Mouse (Mus musculus): ENCODE measurements around the gene Snap47. TPM values are rescaled to one million over a fixed set of nuclear protein-coding genes. Genes with fewer than 3 reads are reported as not detected.

Snap47 gene
- polyA plus RNA-seq, 1 experiment, result 91.7 TPM

DNA sequence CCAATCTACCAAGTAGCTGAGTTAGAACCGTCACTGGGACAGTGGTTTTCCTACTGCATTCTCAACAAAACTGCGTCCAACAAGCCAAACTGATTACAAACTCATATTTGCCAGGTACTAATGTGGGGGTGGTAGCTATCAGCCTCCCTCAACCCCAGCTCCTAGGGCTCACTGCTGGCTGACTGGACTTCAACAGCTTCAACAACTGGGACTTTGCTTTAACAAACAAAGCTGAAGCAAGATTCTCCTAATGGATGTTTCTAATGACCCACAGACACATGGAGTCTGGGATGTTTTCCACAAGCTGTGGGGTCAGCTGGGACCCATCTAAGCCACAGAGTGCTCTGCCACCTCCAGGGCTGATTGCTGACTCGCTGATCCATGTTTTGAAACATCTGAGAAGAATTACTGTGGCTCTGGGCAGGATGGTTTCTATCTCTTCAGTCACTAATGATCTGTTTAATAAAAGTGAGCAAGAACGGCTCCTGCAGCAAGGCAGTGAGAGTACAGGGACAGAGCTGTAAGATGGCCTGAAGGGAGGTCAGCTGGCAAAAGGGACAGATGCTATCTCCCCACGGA lies 27.9 kb downstream of the Snap47 start:
- no peak overlapping the region for H3K27ac ChIP-seq (ENCODE audit: insufficient read depth, low read depth, low read length)
- H3K4me3 ChIP-seq (ENCODE audit: insufficient read depth, low read depth, low read length), result no peak overlapping the region
- no peaks in the 10 kb centered on the region for H3K36me3 ChIP-seq (ENCODE audit: control insufficient read depth, insufficient read depth, low read length)
- H3K4me1 ChIP-seq (ENCODE audit: control insufficient read depth, insufficient read depth, low read length), result no peaks in the 10 kb centered on the region; the same call in 1 of the 2 replicates
- no peaks in the 10 kb centered on the region for H3K27me3 ChIP-seq (replicated peaks; ENCODE audit: control insufficient read depth, insufficient read depth, low read length)
- DNase-seq, result no peak
- TF ChIP-seq CTCF (conservative IDR thresholded peaks at IDR 0.05; ENCODE audit: insufficient read depth, insufficient read length, low read depth, low read length), result no peak
- no peak for TF ChIP-seq POLR2A (IDR thresholded peaks at IDR 0.05; ENCODE audit: low read depth, low read length)
- 81% methylated on average over 5 of the region's 5 CpGs for WGBS

DNA sequence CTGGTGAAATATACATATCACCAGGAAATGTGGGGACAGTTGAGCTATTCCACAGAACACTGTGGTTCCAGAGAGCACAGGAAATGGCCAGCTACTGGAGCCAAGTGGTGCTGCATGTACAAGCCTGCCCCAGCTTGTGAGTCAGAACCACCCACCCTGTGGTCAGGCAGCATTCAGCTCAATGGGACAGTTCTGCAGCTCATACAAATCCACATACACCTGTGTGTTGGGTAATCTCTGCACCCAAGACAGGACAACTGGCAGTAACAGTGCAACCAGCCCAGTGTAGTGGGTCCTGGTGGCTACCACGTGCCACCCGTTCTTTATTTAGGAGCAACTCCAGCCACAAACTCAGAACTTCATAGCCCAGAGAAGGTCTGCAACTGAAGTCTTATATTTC lies 29.0 kb downstream of the Snap47 start:
- WGBS, result 91% methylated on average over 2 of the region's 2 CpGs
- Histone ChIP-seq H3K4me1 (ENCODE audit: control insufficient read depth, insufficient read depth, low read length) (no peaks in the 10 kb centered on the region), H3K4me3 (ENCODE audit: insufficient read depth, low read depth, low read length) (no peak overlapping the region), H3K27ac (ENCODE audit: insufficient read depth, low read depth, low read length) (no peak overlapping the region), H3K27me3 (replicated peaks; ENCODE audit: control insufficient read depth, insufficient read depth, low read length) (no peaks in the 10 kb centered on the region), H3K36me3 (ENCODE audit: control insufficient read depth, insufficient read depth, low read length) (no peaks in the 10 kb centered on the region)
- no peak for DNase-seq
- TF ChIP-seq CTCF (conservative IDR thresholded peaks at IDR 0.05; ENCODE audit: insufficient read depth, insufficient read length, low read depth, low read length), result 0 out of 2 replicates have a peak, but pooled peaks have one; percentile 13
- no peak for TF ChIP-seq POLR2A (IDR thresholded peaks at IDR 0.05; ENCODE audit: low read depth, low read length)

DNA sequence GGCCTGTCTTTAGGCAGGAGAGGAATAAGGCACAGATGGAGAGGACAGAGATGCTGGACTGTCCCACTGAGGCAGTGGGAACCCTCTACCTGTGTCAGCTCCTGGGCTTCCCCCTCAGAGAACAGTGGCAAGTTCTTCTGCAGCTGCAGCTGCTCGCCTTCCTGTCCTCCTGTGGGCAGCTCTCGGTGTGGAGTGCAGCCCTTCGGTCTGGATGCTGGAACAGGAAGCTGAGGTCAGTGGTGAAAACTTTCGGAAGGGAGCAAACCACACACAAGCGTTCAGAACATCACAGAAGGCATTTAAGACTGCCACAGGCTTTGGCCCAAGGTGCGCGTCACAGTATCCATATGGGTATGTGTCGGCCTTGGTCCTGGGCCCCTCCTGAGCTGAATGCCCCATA lies 29.6 kb downstream of the Snap47 start:
- Histone ChIP-seq H3K27me3 (replicated peaks; ENCODE audit: control insufficient read depth, insufficient read depth, low read length) (no peaks in the 10 kb centered on the region), H3K4me3 (ENCODE audit: insufficient read depth, low read depth, low read length) (no peak overlapping the region), H3K36me3 (ENCODE audit: control insufficient read depth, insufficient read depth, low read length) (no peaks in the 10 kb centered on the region), H3K27ac (ENCODE audit: insufficient read depth, low read depth, low read length) (no peak overlapping the region), H3K4me1 (ENCODE audit: control insufficient read depth, insufficient read depth, low read length) (no peaks in the 10 kb centered on the region)
- WGBS, result 63% methylated on average over 8 of the region's 8 CpGs
- TF ChIP-seq CTCF (conservative IDR thresholded peaks at IDR 0.05; ENCODE audit: insufficient read depth, insufficient read length, low read depth, low read length) (no peak), POLR2A (IDR thresholded peaks at IDR 0.05; ENCODE audit: low read depth, low read length) (no peak)
- DNase-seq, result peak; percentile 40

DNA sequence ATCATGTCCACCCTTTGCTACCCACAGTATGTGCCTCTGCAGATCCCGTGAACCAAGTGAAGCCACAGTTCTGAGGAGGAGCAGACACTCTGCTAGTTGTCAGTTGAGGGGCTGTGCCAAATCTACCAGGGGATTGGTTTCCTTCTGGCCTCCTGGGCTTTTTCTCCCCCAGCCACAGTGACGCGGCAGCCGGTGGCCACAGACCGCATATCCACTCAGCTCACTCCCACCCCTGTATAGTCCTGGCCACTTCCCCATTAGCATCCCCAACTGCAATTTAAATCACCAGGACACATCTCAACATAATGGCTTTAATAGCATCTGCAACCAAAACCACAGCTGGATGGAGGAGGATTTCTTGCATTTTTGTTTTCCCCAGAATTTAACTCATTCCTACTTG lies 32.3 kb downstream of the Snap47 start:
- Histone ChIP-seq H3K4me1 (ENCODE audit: control insufficient read depth, insufficient read depth, low read length) (no peaks in the 10 kb centered on the region), H3K27me3 (replicated peaks; ENCODE audit: control insufficient read depth, insufficient read depth, low read length) (no peaks in the 10 kb centered on the region), H3K36me3 (ENCODE audit: control insufficient read depth, insufficient read depth, low read length) (no peaks in the 10 kb centered on the region), H3K4me3 (ENCODE audit: insufficient read depth, low read depth, low read length) (no peak overlapping the region), H3K27ac (ENCODE audit: insufficient read depth, low read depth, low read length) (no peak overlapping the region)
- TF ChIP-seq POLR2A (IDR thresholded peaks at IDR 0.05; ENCODE audit: low read depth, low read length) (no peak), CTCF (conservative IDR thresholded peaks at IDR 0.05; ENCODE audit: insufficient read depth, insufficient read length, low read depth, low read length) (no peak)
- no peak for DNase-seq
- 67% methylated on average over 5 of the region's 5 CpGs for WGBS

DNA sequence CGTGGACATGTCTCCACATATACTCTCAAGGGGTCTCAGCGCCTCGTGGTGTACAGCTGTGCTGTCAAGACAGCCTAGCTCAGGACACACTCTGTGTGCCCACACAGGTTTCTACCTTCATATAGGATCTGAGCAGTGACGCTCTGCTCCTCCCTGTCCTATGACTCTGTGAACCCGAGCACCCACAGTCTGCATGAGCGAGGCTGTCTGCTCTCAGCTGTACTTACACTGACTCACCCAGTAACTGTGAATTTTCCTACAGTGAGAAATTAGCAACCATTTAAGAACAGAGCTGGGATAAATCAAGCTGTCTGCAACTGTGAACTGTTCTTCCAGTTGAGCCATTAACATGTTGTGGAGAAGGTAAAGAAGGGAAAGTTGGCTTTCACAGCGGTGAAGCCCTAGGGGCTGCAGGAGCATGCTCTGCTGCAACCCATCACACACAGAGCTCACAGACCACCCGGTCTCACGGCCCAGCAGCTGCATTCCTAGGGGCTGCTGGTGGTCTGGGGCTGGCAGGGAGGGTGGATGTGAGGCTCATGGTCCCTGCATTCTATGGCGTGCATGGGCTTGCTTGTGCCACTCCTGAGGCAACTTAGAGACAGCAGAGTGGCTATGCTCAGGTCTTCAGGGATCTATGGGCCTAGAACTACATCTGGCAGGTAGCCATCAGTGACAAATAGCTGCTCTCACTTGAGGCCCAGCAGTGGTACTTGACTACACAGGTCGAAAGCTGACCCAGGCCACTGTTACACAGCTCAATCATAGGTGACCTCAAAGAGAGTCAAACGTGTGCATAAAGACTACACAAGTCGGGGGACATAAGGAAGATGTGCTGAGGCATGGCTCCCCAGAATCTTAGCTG lies 37.8 kb downstream of the Snap47 start:
- DNase-seq, result no peak
- WGBS, result 85% methylated on average over 13 of the region's 13 CpGs
- Histone ChIP-seq H3K36me3 (ENCODE audit: control insufficient read depth, insufficient read depth, low read length) (no peaks in the 10 kb centered on the region), H3K27ac (ENCODE audit: insufficient read depth, low read depth, low read length) (no peak overlapping the region), H3K27me3 (replicated peaks; ENCODE audit: control insufficient read depth, insufficient read depth, low read length) (no peaks in the 10 kb centered on the region), H3K4me3 (ENCODE audit: insufficient read depth, low read depth, low read length) (no peak overlapping the region), H3K4me1 (ENCODE audit: control insufficient read depth, insufficient read depth, low read length) (no peaks in the 10 kb centered on the region)
- no peak for TF ChIP-seq CTCF (conservative IDR thresholded peaks at IDR 0.05; ENCODE audit: insufficient read depth, insufficient read length, low read depth, low read length)

DNA sequence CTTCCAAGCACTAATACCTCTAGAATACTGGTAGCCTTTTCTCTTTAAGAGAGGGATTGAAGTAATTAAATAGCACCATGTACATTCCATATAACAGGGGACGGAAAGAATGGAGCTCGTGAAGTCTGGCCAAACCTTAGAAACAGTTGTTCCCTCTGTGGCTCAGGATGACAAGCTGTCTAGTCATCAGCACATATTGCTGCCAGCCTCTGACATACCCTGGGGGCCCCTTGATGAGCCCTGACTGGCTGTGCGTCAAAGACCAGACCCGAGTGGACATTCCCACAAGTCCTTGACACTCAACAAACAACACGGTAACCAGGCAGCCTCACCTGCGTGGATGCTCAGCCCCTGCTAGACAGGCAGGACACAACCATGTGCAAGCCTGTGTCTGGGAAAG lies 38.9 kb downstream of the Snap47 start:
- Histone ChIP-seq H3K4me3 (ENCODE audit: insufficient read depth, low read depth, low read length) (no peak overlapping the region), H3K36me3 (ENCODE audit: control insufficient read depth, insufficient read depth, low read length) (no peaks in the 10 kb centered on the region), H3K4me1 (ENCODE audit: control insufficient read depth, insufficient read depth, low read length) (no peaks in the 10 kb centered on the region), H3K27me3 (replicated peaks; ENCODE audit: control insufficient read depth, insufficient read depth, low read length) (no peaks in the 10 kb centered on the region), H3K27ac (ENCODE audit: insufficient read depth, low read depth, low read length) (no peak overlapping the region)
- DNase-seq, result no peak
- 89% methylated on average over 6 of the region's 6 CpGs for WGBS
- no peak for TF ChIP-seq POLR2A (IDR thresholded peaks at IDR 0.05; ENCODE audit: low read depth, low read length)
- TF ChIP-seq CTCF (conservative IDR thresholded peaks at IDR 0.05; ENCODE audit: insufficient read depth, insufficient read length, low read depth, low read length), result no peak

DNA sequence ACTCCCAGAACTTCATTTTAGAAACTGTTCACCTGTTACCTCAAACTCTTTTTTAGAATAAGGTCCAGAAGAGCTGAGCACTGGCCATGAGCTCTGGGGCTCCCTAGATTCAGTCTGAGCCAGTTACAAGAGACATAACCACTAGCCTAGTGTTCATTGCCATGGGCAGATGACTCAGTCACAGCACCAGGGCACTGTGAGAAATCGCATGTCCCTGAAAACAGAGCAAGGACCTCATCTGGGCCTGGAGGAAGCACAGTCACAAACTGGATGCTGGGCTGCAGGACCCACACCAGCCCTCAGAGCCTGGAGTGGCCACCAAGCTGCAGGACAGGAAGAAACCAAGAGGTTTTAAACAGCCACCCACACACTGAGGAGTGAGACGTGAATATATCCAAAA lies 40.1 kb downstream of the Snap47 start:
- TF ChIP-seq CTCF (conservative IDR thresholded peaks at IDR 0.05; ENCODE audit: insufficient read depth, insufficient read length, low read depth, low read length) (no peak), POLR2A (IDR thresholded peaks at IDR 0.05; ENCODE audit: low read depth, low read length) (no peak)
- no peaks in the 10 kb centered on the region for H3K36me3 ChIP-seq (ENCODE audit: control insufficient read depth, insufficient read depth, low read length)
- no peaks in the 10 kb centered on the region for H3K27me3 ChIP-seq (replicated peaks; ENCODE audit: control insufficient read depth, insufficient read depth, low read length)
- DNase-seq, result no peak
- no peaks in the 10 kb centered on the region for H3K4me1 ChIP-seq (ENCODE audit: control insufficient read depth, insufficient read depth, low read length)
- no peak overlapping the region for H3K4me3 ChIP-seq (ENCODE audit: insufficient read depth, low read depth, low read length)
- 73% methylated on average over 2 of the region's 2 CpGs for WGBS
- no peak overlapping the region for H3K27ac ChIP-seq (ENCODE audit: insufficient read depth, low read depth, low read length)

Measured in kidney, adult 2 months (tissue).